Mouse (Mus musculus): ENCODE results near the gene Cxcr2.

The Cxcr2 gene

GRCm38 (mm10) chr1:74153461-74154184 lies at the start of gene Cxcr2:
TSS of gene Cxcr2 (plus strand) at chr1:74153989.
- no peak for DNase-seq (ENCODE audit: low spot score in 2 of 2)

- no peak for DNase-seq (ENCODE audit: low spot score in 2 of 2)
Observed at GRCm38 (mm10) chr1:74105660-74106059, 48.1 kb upstream of the Cxcr2 start.

GRCm38 (mm10) chr1:74106214-74106613 lies 47.6 kb upstream of the Cxcr2 start:
- no peak for DNase-seq (ENCODE audit: low spot score in 2 of 2)

GRCm38 (mm10) chr1:74107931-74108618 lies 45.7 kb upstream of the Cxcr2 start:
- DNase-seq (ENCODE audit: low spot score in 2 of 2), result no peak

- no peak for DNase-seq (ENCODE audit: low spot score in 2 of 2)
Observed at GRCm38 (mm10) chr1:74109670-74110069, 44.1 kb upstream of the Cxcr2 start.

GRCm38 (mm10) chr1:74110932-74111695 lies 42.7 kb upstream of the Cxcr2 start:
- DNase-seq (ENCODE audit: low spot score in 2 of 2), result no peak

- DNase-seq (ENCODE audit: low spot score in 2 of 2), result no peak
Observed at GRCm38 (mm10) chr1:74111696-74112030, 42.1 kb upstream of the Cxcr2 start.

- DNase-seq (ENCODE audit: low spot score in 2 of 2), result no peak
Observed at GRCm38 (mm10) chr1:74113071-74113470, 40.7 kb upstream of the Cxcr2 start.

- no peak for DNase-seq (ENCODE audit: low spot score in 2 of 2)
Observed at GRCm38 (mm10) chr1:74117876-74118275, 35.9 kb upstream of the Cxcr2 start.

- DNase-seq (ENCODE audit: low spot score in 2 of 2), result no peak
Observed at GRCm38 (mm10) chr1:74119115-74119514, 34.7 kb upstream of the Cxcr2 start.

GRCm38 (mm10) chr1:74121138-74121537 lies 32.7 kb upstream of the Cxcr2 start:
- no peak for DNase-seq (ENCODE audit: low spot score in 2 of 2)

GRCm38 (mm10) chr1:74121821-74122576 lies 31.8 kb upstream of the Cxcr2 start:
- peak in 1 of 2 experiments; percentile 55 for DNase-seq (ENCODE audit: low spot score in 2 of 2)

- DNase-seq (ENCODE audit: low spot score in 2 of 2), result no peak
Observed at GRCm38 (mm10) chr1:74123215-74123614, 30.6 kb upstream of the Cxcr2 start.

GRCm38 (mm10) chr1:74124021-74124981 lies 29.5 kb upstream of the Cxcr2 start, which contains the start of gene Tns1:
TSS of gene Tns1 (minus strand) at chr1:74124449.
- no peak for DNase-seq (ENCODE audit: low spot score in 2 of 2)

GRCm38 (mm10) chr1:74124991-74125552 lies 28.7 kb upstream of the Cxcr2 start, which contains the start of gene Rufy4:
TSS of gene Rufy4 (plus strand) at chr1:74125541.
- DNase-seq (ENCODE audit: low spot score in 2 of 2), result peak in 1 of 2 experiments; percentile 66

- DNase-seq (ENCODE audit: low spot score in 2 of 2), result no peak
Observed at GRCm38 (mm10) chr1:74130883-74131659, 22.7 kb upstream of the Cxcr2 start.

- no peak for DNase-seq (ENCODE audit: low spot score in 2 of 2)
Observed at GRCm38 (mm10) chr1:74132011-74132410, 21.8 kb upstream of the Cxcr2 start.

GRCm38 (mm10) chr1:74133954-74134353 lies 19.8 kb upstream of the Cxcr2 start:
- no peak for DNase-seq (ENCODE audit: low spot score in 2 of 2)

- no peak for DNase-seq (ENCODE audit: low spot score in 2 of 2)
Observed at GRCm38 (mm10) chr1:74135326-74135950, 18.4 kb upstream of the Cxcr2 start.

All from left cerebral cortex, adult 9 months (tissue).